Mouse (Mus musculus) spleen, postnatal 14 days (tissue): ENCODE measurements around the gene Fbxl17.

Experiments
- DNase-seq, 2 experiments: peaks; one replicate each; pipeline ENCODE4 v3.0.0; 2021 to 2022; ENCODE audit warnings: low spot score in 2 of 2

Gene Fbxl17

GRCm38 (mm10) chr17:63328888-63329287, 170.9 kb downstream of the Fbxl17 start:
- no peak for DNase-seq

DNA sequence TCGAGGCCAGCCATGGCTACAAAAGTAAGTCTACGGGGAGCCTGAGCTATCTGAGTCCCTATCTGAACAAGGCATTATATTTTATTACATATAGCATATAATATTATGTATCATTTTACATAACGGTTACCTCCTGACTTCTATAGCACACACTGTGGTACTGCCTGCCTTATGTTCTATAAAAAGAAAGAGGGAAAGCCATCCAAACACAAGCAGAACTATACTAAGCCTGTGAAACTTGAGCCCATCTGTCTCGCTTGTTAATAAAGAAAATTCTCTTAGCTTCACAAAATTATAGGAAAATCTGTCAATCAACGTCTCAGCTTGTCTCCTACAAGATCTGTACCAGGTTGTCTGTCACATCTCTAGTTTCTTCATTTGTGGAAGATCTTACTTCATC, 173.6 kb downstream of the Fbxl17 start:
- DNase-seq, result no peak

GRCm38 (mm10) chr17:63324672-63325071, 175.1 kb downstream of the Fbxl17 start:
- no peak for DNase-seq

- DNase-seq, result peak; percentile 60 to 80
These were observed 175.8 kb downstream of the Fbxl17 start for GRCm38 (mm10) chr17:63324039-63324438.

- DNase-seq, result no peak
These were observed 177.0 kb downstream of the Fbxl17 start for GRCm38 (mm10) chr17:63322846-63323245.

DNA sequence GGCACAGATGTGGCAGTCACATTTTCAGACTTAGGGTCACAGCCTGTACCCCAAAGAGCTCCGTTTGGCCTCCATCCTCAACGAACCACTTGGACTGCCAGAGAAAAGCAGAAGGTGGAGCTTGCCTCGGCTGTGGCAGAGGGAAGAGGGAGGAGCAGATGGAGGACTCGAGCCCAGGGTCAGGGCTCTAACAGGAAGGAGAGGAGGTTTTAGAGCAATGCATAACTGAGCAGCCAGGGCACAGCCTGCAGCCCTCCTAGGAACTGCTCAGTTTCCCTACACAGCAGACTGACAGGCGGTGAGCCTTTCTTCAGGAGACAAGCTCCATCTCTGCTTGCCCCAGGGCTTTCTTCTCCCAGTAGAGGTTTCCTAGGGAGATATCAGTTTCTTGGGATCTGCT, 178.5 kb downstream of the Fbxl17 start:
- no peak for DNase-seq

DNA sequence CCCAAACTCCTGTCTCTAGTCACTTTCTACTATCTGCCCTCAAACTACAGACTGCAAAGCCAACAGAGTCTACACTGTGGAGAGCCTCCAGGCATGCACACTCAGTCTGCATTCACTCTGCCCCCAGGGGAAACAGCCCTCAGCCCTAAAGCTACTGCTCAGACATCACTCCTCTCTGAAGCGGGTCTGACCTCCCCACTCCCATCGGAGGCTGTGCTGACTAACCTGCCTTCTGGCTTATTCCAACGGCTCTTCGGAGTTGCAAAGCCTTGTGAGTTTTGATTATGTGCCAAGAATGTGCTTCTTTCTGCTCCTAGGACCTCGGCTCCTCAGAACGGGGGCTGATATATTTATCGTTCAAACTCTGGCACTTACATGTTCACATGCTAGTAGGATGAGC, 182.3 kb downstream of the Fbxl17 start:
- DNase-seq, result no peak

- no peak for DNase-seq
These were observed 184.0 kb downstream of the Fbxl17 start for GRCm38 (mm10) chr17:63315646-63316480.

- DNase-seq, result no peak
These were observed 187.0 kb downstream of the Fbxl17 start for GRCm38 (mm10) chr17:63312804-63313203.

GRCm38 (mm10) chr17:63312330-63312729, 187.5 kb downstream of the Fbxl17 start:
- peak; percentile 33 to 34 for DNase-seq

- no peak for DNase-seq
These were observed 188.2 kb downstream of the Fbxl17 start for GRCm38 (mm10) chr17:63311613-63312012.

DNA sequence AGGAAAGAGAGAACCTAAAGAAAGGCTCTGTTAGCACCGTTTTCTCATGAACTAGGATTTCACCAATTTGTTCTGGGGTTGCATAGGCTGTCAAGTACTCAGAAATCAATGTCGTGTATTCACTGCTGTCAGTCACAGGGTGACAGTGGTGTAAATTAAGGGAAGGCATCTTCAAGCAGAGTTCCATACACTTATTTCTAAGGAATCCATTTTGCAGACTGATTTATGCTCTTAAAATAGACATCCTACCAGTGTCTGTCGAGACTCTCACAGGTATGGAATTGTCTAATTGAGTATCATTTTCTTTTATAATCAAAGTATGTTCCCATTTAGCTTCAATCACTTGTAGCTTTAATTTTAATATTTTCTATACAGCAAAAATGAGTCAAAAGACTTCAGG, 189.8 kb downstream of the Fbxl17 start:
- DNase-seq, result no peak

DNA sequence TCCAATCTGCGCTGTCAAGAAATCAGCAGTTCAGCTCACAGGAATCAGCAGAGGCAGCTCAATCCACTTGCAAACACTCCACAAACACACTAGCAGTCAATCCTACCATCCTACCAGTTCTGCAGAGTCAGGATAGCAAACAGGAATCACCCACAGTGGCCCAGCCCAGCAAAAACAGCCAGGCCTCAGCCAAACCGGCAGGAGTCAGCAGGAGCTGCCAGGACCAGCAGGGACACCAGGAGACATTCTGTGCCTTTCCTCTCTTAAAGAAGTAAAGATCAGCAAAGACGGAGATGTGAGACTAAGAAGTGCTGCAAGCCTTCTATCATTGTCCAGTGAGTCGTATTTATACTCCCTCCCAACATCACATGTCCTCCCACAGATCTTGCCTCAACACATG, 196.0 kb downstream of the Fbxl17 start:
- no peak for DNase-seq

DNA sequence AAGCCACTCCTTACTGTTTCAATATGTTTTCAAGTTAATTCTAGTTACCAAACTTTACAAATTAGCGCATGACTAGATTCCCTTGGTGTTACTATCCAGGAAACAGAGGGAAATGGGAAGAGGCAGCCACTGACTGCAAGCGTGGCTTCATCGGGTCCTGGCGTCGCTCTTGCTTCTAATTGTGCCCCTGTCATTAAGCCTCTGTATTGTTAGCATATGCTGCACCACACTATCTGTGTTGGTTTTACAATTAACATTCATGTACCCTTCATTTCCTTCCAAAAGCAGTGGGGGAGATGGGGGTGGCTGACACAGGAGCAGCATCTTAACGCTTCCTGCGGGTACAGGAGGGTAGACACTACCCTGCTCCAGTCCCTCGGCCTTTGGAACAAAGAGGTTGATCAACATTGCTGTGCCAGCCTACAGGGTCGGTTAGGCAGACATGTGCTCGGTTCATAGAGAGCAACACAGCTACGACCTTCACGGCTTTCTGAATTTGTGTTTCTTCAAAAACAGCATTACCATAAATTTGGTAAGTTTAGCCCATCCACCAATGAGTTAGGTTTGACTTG, 197.9 kb downstream of the Fbxl17 start:
- DNase-seq, result no peak

DNA sequence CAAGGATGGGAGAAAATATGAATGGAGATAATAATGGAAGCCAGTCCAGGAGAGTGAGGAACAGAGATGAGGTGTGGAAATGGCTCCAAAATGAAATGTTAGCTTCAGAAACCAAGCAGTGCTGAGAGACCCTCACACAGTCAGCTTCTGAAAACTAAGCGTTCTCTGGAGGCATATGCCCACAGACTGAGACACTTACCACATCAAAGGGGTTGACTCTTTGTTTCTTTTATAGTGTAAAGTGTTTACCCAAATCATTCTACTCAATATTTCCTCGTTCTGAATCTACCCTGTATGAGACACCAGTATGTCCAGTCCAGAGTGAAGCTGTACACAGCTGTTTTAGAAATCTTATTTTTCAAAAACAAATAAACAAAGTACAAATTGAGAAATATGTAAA, 204.3 kb downstream of the Fbxl17 start:
- no peak for DNase-seq

DNA sequence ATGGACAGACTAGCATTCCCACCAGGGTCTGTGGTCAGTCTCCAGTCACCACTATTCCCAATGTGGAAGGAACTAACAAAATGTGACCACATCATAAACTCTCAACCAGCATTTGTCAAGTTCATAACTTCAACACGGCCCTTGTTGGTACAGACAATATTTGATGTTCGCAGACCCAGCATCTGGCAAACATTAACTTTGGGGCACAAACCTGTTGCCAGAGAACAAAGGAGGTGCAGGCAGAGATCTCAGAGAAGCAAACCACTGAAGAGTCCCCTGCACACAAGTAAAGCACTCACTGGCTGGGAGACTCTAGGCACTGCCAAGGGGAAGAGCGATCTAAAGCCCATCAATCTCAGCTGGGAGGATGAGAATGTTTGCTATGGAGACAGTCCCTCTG, 204.9 kb downstream of the Fbxl17 start:
- no peak for DNase-seq

DNA sequence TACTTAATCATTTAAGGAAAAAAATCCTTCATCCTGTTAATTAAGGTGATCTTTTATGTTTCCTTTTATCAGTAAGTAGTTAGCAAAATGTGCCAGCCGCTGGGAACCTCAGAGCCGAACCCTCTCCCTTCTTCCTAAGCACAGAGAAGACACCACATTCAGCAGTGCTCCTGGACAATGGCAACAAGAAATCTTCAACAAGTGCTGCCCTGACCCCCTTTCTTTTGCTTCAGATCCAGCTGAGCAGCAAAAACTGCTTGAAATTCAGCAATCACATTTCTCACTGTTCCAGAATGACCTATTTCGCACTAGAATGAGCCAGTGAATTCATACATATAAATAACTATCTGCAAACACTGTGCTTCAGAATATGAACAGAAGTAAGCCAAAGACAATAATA, 205.8 kb downstream of the Fbxl17 start:
- DNase-seq, result no peak

GRCm38 (mm10) chr17:63289317-63289913, 210.4 kb downstream of the Fbxl17 start:
- DNase-seq, result no peak

DNA sequence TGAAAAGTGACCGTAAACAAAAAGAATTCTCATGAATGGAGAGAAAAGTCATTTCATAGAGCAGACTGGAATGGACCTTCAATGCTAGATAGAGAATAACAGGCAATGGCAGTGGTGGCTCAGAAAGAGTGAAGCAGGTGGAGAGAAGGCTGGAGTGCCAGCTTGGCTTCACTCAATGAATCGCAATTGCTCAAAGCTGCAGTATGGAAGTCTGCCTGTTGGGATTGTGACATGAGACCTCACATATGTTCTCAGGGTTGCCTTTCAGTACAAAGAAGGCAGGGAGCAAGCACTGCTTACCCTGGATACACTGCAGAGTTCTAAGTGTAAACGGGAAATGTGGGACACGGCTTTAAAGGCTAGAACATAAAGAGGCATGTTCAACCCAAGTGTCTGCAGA, 211.0 kb downstream of the Fbxl17 start:
- DNase-seq, result no peak

GRCm38 (mm10) chr17:63287413-63287812, 212.4 kb downstream of the Fbxl17 start:
- DNase-seq, result no peak

- DNase-seq, result no peak
These were observed 214.4 kb downstream of the Fbxl17 start for GRCm38 (mm10) chr17:63285265-63285939.

GRCm38 (mm10) chr17:63284074-63284473, 215.7 kb downstream of the Fbxl17 start:
- DNase-seq, result no peak

DNA sequence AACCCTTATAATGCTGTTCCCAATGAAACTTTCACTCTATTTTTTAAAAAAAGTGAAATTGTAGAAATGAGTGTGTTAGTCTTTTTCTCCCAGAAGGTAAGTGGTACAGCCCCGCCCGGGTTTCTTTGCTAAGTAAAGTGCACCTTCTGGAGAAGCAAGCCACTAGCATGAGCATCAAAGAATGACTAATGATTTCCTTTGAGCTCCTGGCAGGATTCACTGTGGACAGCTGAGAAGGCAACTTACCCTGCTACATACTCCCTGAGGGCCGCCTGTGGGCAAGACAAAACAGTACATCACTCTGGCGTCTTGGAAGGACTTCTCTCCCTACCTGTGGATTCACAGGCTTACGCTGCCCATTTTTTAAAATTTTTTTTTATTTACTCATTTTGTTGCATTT, 217.8 kb downstream of the Fbxl17 start:
- no peak for DNase-seq
